Mouse (Mus musculus) heart, postnatal 0 days (tissue): ENCODE results near the gene Itgb5. TPM values are rescaled to one million over a fixed set of nuclear protein-coding genes. Genes with fewer than 3 reads are reported as not detected.

Experiments
- ATAC-seq: fragments of 200-750 bp; cut with Nextera tagmentation; 2 replicates; pipeline ENCODE4 v1.8.0; 2017; ENCODE audit warnings: low read depth, moderate number of reproducible peaks, moderate library complexity; ENCODE audit not compliant: insufficient read depth
- DNase-seq: peaks from one replicate; pipeline ENCODE4 v3.0.0-alpha.2; 2016; ENCODE audit warnings: low spot score
- H3K27ac ChIP-seq: fragments of 300-500 bp; sonication (generic); 2 replicates; pipeline ENCODE4 v1.5.1; 2014; ENCODE audit warnings: low read depth, mild to moderate bottlenecking
- H3K27me3 ChIP-seq: fragments of 300-500 bp; sonication (generic); 2 replicates; pipeline ENCODE4 v1.6.1; 2014; ENCODE audit warnings: low read length, mixed read lengths; ENCODE audit not compliant: control insufficient read depth, insufficient read depth
- H3K36me3 ChIP-seq: fragments of 300-500 bp; sonication (generic); replicated peaks from 2 replicates; pipeline ENCODE4 v1.6.1; 2014; ENCODE audit warnings: low read length, mixed read lengths; ENCODE audit not compliant: control insufficient read depth, insufficient read depth
- H3K4me1 ChIP-seq: fragments of 300-500 bp; sonication (generic); 2 replicates; pipeline ENCODE4 v1.6.1; 2014; ENCODE audit warnings: antibody characterized with exemption; ENCODE audit not compliant: control insufficient read depth, insufficient read depth
- H3K4me2 ChIP-seq: fragments of 300-500 bp; sonication (generic); 2 replicates; pipeline ENCODE4 v1.6.1; 2014; ENCODE audit warnings: low read depth, mild to moderate bottlenecking, low read length, moderate library complexity
- H3K4me3 ChIP-seq: fragments of 300-500 bp; sonication (generic); 2 replicates; pipeline ENCODE4 v1.5.1; 2014; ENCODE audit warnings: low read depth, low read length
- H3K9ac ChIP-seq: fragments of 300-500 bp; sonication (generic); replicated peaks from 2 replicates; pipeline ENCODE4 v1.6.1; 2014; ENCODE audit warnings: low read depth, low read length, mixed read lengths
- H3K9me3 ChIP-seq: fragments of 300-500 bp; sonication (generic); replicated peaks from 2 replicates; pipeline ENCODE4 v1.6.1; 2016; ENCODE audit warnings: low read length; ENCODE audit not compliant: control insufficient read depth
- CTCF ChIP-seq: IDR thresholded peaks from 2 replicates; pipeline ENCODE4 v1.5.1; 2016; ENCODE audit warnings: antibody characterized with exemption, control low read depth, low read depth
- EP300 ChIP-seq: IDR thresholded peaks from 2 replicates; pipeline ENCODE4 v1.6.1; 2016; ENCODE audit warnings: antibody characterized with exemption, low read depth
- WGBS: fragments of 180-500 bp; shearing (Covaris S2); extraction: QIAGEN DNeasy Blood & Tissue Kit; methylation state at CpG from one replicate; pipeline ENCODE4 v1.1.7; 2014; 5-methylcytosine and 5-hydroxymethylcytosine counted together
- polyA plus RNA-seq: library from polyadenylated mRNA; unstranded; fragments of >200 nt; fragmentation: Nextera tagmentation; extraction: Ambion mirVana; gene quantifications from 2 replicates; pipeline ENCODE4 v1.2.1, GENCODE M21; 2015
- total RNA-seq: library from RNA; depleted of rRNA; stranded (reverse); fragments of >200 nt; gene quantifications from 2 replicates; pipeline ENCODE4 v1.2.3, GENCODE M21; 2014; ENCODE audit warnings: low replicate concordance

The Itgb5 gene
- total and polyA plus RNA-seq, 2 experiments from 2014 or later = 33.4 to 116 TPM

GRCm38 (mm10) chr16:33891099-33891498 is 61.6 kb downstream of the Itgb5 start:
- H3K27me3 ChIP-seq = no peaks in the 10 kb centered on the region
- WGBS = 78% methylated on average over 8 of the region's 8 CpGs
- no peak for TF ChIP-seq CTCF
- TF ChIP-seq EP300 = no peak
- H3K27ac ChIP-seq = peak overlapping the region; percentile 94
- no peaks in the 10 kb centered on the region for H3K9me3 ChIP-seq
- H3K9ac ChIP-seq = no peak overlapping the region
- H3K36me3 ChIP-seq = no peaks in the 10 kb centered on the region
- no peak overlapping the region for H3K4me2 ChIP-seq
- no peak for ATAC-seq
- no peak overlapping the region for H3K4me3 ChIP-seq
- H3K4me1 ChIP-seq = peaks cover 14% of the 10 kb centered on the region
- DNase-seq = no peak

GRCm38 (mm10) chr16:33891561-33892281 is 62.3 kb downstream of the Itgb5 start:
- H3K9ac ChIP-seq = no peak overlapping the region
- peak overlapping the region; percentile 47 for H3K4me2 ChIP-seq
- peaks cover 14% of the 10 kb centered on the region for H3K4me1 ChIP-seq
- H3K4me3 ChIP-seq = peak overlapping the region; percentile 25
- no peaks in the 10 kb centered on the region for H3K27me3 ChIP-seq
- peak; percentile 83 for DNase-seq
- peak; percentile 77 for ATAC-seq
- TF ChIP-seq EP300 (no peak), CTCF (no peak)
- H3K36me3 ChIP-seq = no peaks in the 10 kb centered on the region
- WGBS = 7% methylated on average over 14 of the region's 14 CpGs
- H3K27ac ChIP-seq = peak overlapping the region; percentile 94
- H3K9me3 ChIP-seq = no peaks in the 10 kb centered on the region

DNA sequence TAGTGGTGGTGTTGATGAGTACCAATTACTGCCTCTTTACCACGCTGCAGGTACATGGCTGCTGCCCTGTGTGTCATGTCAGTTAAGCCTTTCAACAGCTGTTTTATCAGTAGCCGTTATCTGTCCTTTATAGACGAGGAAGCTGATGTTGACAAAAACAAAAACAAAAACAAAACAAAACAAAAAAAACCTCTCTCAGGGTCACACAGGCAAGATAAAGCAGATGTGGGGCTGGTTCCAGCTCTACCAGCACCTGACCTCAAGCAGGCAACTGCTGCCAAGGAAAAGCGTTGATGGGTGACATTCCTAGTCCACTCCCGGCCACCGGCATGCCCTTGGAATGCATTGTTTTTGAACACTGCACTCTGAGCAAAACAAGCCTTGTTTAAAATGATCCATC is 63.1 kb downstream of the Itgb5 start:
- no peaks in the 10 kb centered on the region for H3K27me3 ChIP-seq
- DNase-seq (peak; percentile 64), ATAC-seq (peak; percentile 66; the same call in 1 of the 2 replicates)
- no peaks in the 10 kb centered on the region for H3K36me3 ChIP-seq
- H3K27ac ChIP-seq = peak overlapping the region; percentile 94
- peak overlapping the region; percentile 47 for H3K4me2 ChIP-seq
- TF ChIP-seq CTCF = no peak
- no peak for TF ChIP-seq EP300
- H3K9ac ChIP-seq = 0 out of 2 replicates have a peak overlapping the region, but pooled peaks have one; percentile 37
- peak overlapping the region; percentile 25 for H3K4me3 ChIP-seq
- H3K4me1 ChIP-seq = peaks cover 14% of the 10 kb centered on the region
- no peaks in the 10 kb centered on the region for H3K9me3 ChIP-seq
- 5% methylated on average over 6 of the region's 6 CpGs for WGBS

- TF ChIP-seq EP300 = no peak
- H3K4me3 ChIP-seq = no peak overlapping the region
- H3K4me1 ChIP-seq = peaks cover 14% of the 10 kb centered on the region
- no peaks in the 10 kb centered on the region for H3K27me3 ChIP-seq
- H3K36me3 ChIP-seq = no peaks in the 10 kb centered on the region
- DNase-seq (no peak), ATAC-seq (no peak)
- H3K9me3 ChIP-seq = no peaks in the 10 kb centered on the region
- no peak overlapping the region for H3K4me2 ChIP-seq
- H3K27ac ChIP-seq = no peak overlapping the region
- 76% methylated on average over 4 of the region's 4 CpGs for WGBS
- no peak overlapping the region for H3K9ac ChIP-seq
Measured at GRCm38 (mm10) chr16:33893796-33894195, 64.3 kb downstream of the Itgb5 start.

GRCm38 (mm10) chr16:33894449-33894848 is 65.0 kb downstream of the Itgb5 start:
- Histone ChIP-seq H3K4me1 (peaks cover 14% of the 10 kb centered on the region), H3K4me3 (no peak overlapping the region), H3K9ac (no peak overlapping the region), H3K36me3 (0 out of 2 replicates have a peak, but pooled peaks cover 4% of the 10 kb centered on the region), H3K27me3 (no peaks in the 10 kb centered on the region), H3K27ac (0 out of 2 replicates have a peak overlapping the region, but pooled peaks have one; percentile 2), H3K4me2 (no peak overlapping the region), H3K9me3 (no peaks in the 10 kb centered on the region)
- ATAC-seq = no peak
- DNase-seq = no peak
- no peak for TF ChIP-seq CTCF
- no peak for TF ChIP-seq EP300
- 40% methylated on average over 1 of the region's 1 CpGs for WGBS
